Mouse (Mus musculus) lung, embryonic 14.5 days (tissue): ENCODE data around the gene Hcfc1. TPM values are rescaled to one million over a fixed set of nuclear protein-coding genes. Genes with fewer than 3 reads are reported as not detected.

Experiments
- ATAC-seq: fragments of 200-750 bp; cut with Nextera tagmentation; 2 replicates; pipeline ENCODE4 v1.8.0; 2017; ENCODE audit warnings: mild to moderate bottlenecking, moderate TSS enrichment, moderate library complexity; ENCODE audit not compliant: insufficient read depth
- DNase-seq: peaks from one replicate; pipeline ENCODE4 v3.0.0-alpha.2; 2015
- H3K27ac ChIP-seq: fragments of 300-500 bp; sonication (generic); 2 replicates; pipeline ENCODE4 v1.5.1; 2014; ENCODE audit warnings: low read depth, mild to moderate bottlenecking, moderate library complexity
- H3K27me3 ChIP-seq: fragments of 300-500 bp; sonication (generic); 2 replicates; pipeline ENCODE4 v1.6.1; 2014; ENCODE audit warnings: low read length, control low read depth; ENCODE audit not compliant: insufficient read depth
- H3K36me3 ChIP-seq: fragments of 300-500 bp; sonication (generic); 2 replicates; pipeline ENCODE4 v1.6.1; 2014; ENCODE audit warnings: control low read depth; ENCODE audit not compliant: insufficient read depth
- H3K4me1 ChIP-seq: fragments of 300-500 bp; sonication (generic); 2 replicates; pipeline ENCODE4 v1.6.1; 2014; ENCODE audit warnings: antibody characterized with exemption, control low read depth; ENCODE audit not compliant: insufficient read depth
- H3K4me2 ChIP-seq: fragments of 300-500 bp; sonication (generic); 2 replicates; pipeline ENCODE4 v1.6.1; 2014; ENCODE audit warnings: mild to moderate bottlenecking
- H3K4me3 ChIP-seq: fragments of 300-500 bp; sonication (generic); 2 replicates; pipeline ENCODE4 v1.5.1; 2014; ENCODE audit warnings: low read depth, low read length
- H3K9ac ChIP-seq: fragments of 300-500 bp; sonication (generic); 2 replicates; pipeline ENCODE4 v1.6.1; 2014
- H3K9me3 ChIP-seq: fragments of 300-500 bp; sonication (generic); 2 replicates; pipeline ENCODE4 v1.6.1; 2016; ENCODE audit warnings: low read depth, low read length, control low read depth
- CTCF ChIP-seq: IDR thresholded peaks from 2 replicates; pipeline ENCODE4 v1.5.1; 2016; ENCODE audit warnings: antibody characterized with exemption, low read depth
- WGBS: fragments of 180-500 bp; shearing (Covaris S2); extraction: QIAGEN DNeasy Blood & Tissue Kit; methylation state at CpG from one replicate; pipeline ENCODE4 v1.1.7; 2014; 5-methylcytosine and 5-hydroxymethylcytosine counted together
- polyA plus RNA-seq: library from polyadenylated mRNA; unstranded; fragments of >200 nt; fragmentation: Nextera tagmentation; extraction: Ambion mirVana; gene quantifications from 2 replicates; pipeline ENCODE4 v1.2.1, GENCODE M21; 2014

Gene Hcfc1
- polyA plus RNA-seq, 1 experiment from 2014 or later = 81.3 TPM

DNA sequence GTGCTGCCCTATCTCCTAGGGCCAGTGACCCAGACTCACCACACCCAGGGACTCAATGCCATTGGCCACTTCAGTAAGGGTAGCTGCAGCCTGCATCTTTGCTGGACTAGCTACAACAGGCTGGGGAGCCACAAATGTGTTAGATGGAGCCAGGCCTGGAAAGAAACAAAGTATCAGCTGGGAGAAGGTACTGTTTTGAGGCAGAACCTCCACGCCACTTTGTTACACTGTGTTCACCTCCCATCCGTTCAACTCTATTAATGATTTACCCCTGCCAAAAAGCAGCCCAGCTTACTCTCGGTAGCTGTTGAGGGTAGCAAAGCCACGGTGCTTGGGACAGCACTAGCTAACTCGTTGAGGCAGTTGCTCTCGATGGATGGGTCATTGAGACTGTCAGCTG, 19.3 kb downstream of the Hcfc1 start:
- H3K4me1 ChIP-seq = no peaks in the 10 kb centered on the region
- no peak for ATAC-seq
- H3K9ac ChIP-seq = no peak overlapping the region
- H3K9me3 ChIP-seq = no peaks in the 10 kb centered on the region
- WGBS = 77% methylated on average over 6 of the region's 6 CpGs
- no peak overlapping the region for H3K4me3 ChIP-seq
- peaks cover 94% of the 10 kb centered on the region for H3K36me3 ChIP-seq
- DNase-seq = no peak
- no peak for TF ChIP-seq CTCF
- no peak overlapping the region for H3K4me2 ChIP-seq
- H3K27ac ChIP-seq = no peak overlapping the region
- H3K27me3 ChIP-seq = no peaks in the 10 kb centered on the region

DNA sequence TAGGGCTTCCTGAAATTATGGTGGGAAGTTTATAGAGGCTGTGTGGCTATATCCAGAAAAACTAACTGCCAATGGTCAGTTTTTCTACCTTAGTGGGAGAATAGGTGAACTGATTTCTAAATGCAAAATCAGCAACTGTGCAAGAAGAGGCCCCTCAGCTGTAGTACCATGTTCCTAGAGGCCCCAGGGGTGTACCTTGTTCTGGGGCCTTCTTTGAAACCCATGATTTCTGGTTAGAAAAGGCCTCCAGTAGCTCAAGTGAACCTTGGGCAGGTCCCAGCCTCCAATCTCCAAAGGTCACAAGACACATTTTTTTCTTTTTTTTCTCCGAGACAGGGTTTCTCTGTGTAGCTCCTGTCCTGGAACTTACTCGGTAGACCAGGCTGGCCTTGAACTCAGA, 23.9 kb downstream of the Hcfc1 start:
- Histone ChIP-seq H3K4me3 (no peak overlapping the region), H3K27me3 (no peaks in the 10 kb centered on the region), H3K4me2 (no peak overlapping the region), H3K9me3 (no peaks in the 10 kb centered on the region), H3K36me3 (peaks cover 57% of the 10 kb centered on the region), H3K9ac (no peak overlapping the region), H3K4me1 (no peaks in the 10 kb centered on the region), H3K27ac (no peak overlapping the region)
- DNase-seq = no peak
- ATAC-seq = no peak
- TF ChIP-seq CTCF = no peak
- WGBS = 87% methylated on average over 2 of the region's 2 CpGs

DNA sequence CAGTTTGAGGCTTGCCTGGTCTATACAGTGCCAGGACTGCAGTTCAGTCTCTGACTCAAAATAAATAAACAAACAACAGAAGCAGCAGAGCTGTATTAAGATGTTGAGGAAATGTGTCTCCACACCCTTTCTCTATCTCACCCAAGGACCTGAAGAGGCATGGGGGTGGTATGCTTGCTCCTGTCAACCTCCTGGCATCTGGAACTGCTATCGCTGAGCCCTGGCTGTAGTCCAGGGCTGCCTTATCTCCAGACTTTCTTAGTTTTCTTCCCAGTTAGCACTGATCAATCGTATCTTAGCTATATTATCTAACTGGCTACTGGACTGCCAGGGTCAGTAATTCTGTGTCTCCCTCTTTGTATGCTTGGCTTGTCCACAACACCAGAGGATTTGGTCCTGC, 24.3 kb downstream of the Hcfc1 start:
- no peak for DNase-seq
- Histone ChIP-seq H3K9me3 (no peaks in the 10 kb centered on the region), H3K4me2 (no peak overlapping the region), H3K36me3 (peaks cover 53% of the 10 kb centered on the region), H3K9ac (no peak overlapping the region), H3K4me1 (no peaks in the 10 kb centered on the region), H3K4me3 (no peak overlapping the region), H3K27me3 (no peaks in the 10 kb centered on the region), H3K27ac (no peak overlapping the region)
- no peak for ATAC-seq
- 79% methylated on average over 2 of the region's 2 CpGs for WGBS
- no peak for TF ChIP-seq CTCF

DNA sequence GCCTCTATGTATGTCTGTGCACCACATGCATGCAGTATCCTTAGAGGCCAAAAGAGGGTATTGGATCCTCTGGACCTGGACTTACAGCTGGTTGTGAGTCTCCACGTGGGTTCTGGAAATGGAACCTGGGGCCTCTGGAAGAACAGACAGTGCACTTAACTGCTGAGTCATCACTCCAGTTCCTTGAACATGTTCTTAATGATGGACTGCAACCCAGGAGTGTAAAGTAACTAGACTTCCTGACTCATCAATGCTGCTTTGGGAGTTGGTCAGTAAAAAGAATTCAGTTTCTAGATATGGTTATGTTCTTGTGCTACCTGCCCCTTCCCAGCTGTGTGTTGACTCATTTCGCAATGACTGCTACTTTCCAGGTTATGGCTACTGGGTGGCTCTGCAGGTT, 34.3 kb downstream of the Hcfc1 start:
- Histone ChIP-seq H3K36me3 (no peaks in the 10 kb centered on the region), H3K4me1 (no peaks in the 10 kb centered on the region), H3K4me3 (no peak overlapping the region), H3K27ac (no peak overlapping the region), H3K9ac (no peak overlapping the region), H3K4me2 (no peak overlapping the region), H3K9me3 (no peaks in the 10 kb centered on the region), H3K27me3 (no peaks in the 10 kb centered on the region)
- ATAC-seq = no peak
- no peak for TF ChIP-seq CTCF
- DNase-seq = no peak
- WGBS = 74% methylated on average over 2 of the region's 2 CpGs

DNA sequence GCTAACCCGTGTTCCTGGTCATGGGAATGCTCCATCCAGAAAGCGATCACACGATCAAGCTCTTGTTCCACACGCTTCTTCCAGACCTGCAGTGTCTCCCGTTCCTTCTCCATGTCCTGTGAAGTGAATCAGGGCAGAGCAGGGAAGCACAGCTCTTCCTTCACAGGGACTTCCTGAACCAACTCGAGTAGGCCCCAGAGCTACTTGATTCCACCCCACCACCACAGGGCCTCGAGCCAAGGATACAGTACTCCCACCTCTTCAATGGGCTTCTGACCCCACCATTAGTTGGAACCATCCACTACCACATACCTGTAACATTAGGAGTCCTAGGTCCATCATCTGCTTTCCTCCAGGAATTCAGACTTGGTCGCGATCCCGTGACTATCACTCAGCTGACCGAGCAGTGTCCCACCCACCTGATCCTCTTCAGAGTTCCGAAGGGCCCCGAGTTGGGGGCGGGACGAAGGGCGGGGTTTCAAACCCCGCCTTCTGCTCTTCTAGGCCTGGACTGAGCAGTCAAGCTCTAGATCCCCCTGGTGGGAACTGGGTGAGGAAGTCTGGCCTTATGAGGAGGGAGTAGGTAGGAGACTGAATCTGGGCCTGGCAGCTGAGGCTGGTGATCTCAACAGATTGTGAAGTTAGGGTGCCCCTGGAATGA, 35.6 kb downstream of the Hcfc1 start, which contains the start of gene Renbp:
Gene Renbp (minus strand): TSS at position 449 of the 661 bp plus-strand sequence.
- H3K27me3 ChIP-seq = no peaks in the 10 kb centered on the region
- ATAC-seq = peak; percentile 97

DNA sequence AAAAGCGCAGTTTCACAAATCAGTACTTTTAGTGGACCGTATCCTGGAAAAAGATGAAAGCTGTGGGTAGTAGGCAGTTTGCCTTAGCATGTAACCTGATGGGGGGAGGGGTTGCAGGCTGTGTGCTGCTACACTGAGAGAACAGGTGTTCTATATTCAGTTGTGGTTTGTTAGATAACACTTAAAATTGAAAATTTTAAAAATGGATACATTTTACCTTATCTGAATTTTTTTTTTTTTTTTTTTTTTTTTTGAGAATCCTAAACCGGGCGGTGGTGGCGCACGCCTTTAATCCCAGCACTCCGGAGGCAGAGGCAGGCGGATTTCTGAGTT, 43.6 kb downstream of the Hcfc1 start:
- Histone ChIP-seq H3K9me3 (no peaks in the 10 kb centered on the region), H3K27ac (peak overlapping the region; percentile 80; the same call in 1 of the 2 replicates)

More for the DNA sequence above, 35.6 kb downstream of the Hcfc1 start, which contains the start of gene Renbp:
- no peaks in the 10 kb centered on the region for H3K36me3 ChIP-seq
- peak; percentile 41; the same call in 1 of the 2 replicates for TF ChIP-seq CTCF
- peak within 1 kb of the TSS; percentile 29; the same call in 1 of the 2 replicates for H3K9ac ChIP-seq
- peak; percentile 85 for DNase-seq
- no peak within 1 kb of the TSS for H3K27ac ChIP-seq
- peak within 1 kb of the TSS; percentile 54 for H3K4me2 ChIP-seq
- WGBS = 29% methylated on average over 16 of the region's 17 CpGs
- no peaks in the 10 kb centered on the region for H3K9me3 ChIP-seq
- no peaks in the 10 kb centered on the region for H3K4me1 ChIP-seq
- H3K4me3 ChIP-seq = peak within 1 kb of the TSS; percentile 30

DNA sequence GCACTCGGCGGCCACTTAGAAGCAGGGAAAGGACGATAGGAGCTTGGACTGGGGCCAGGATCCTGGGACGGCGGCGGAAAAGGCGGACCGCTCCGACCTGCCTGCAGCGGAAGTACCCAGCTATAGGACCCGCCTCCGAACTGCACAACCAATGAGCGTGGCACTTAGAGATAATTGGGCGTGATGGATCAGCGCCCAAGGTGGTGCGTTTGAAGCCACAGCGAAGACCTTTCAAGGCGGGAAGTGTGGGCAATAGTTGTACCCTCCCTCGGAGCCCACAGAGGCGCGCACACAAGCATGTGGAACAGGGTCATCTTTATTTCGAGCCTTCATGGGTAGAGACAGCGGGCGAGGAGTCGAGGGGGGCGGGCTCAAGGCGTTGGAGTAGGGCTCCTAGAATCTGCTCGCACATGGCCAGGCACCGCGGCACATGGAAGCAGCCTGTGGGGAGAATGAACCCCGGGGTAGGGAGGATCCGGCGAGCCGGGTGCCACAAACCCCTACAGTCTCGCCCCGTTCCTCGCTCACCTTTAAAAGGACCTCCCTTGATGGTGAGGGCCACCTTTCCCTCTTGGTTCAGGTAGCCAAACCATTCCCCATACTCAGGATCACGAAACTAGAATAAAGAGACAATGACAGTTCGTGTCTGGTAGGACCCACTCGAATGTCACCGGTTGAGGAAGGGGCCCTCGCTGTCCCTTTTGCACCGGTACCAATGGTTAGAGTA, 44.2 kb downstream of the Hcfc1 start, which contains the start of the genes Arhgap4 and Naa10:
Gene Arhgap4 (minus strand): TSS at position 48 of the 727 bp plus-strand sequence.
Gene Naa10 (minus strand): TSS at position 122 of the 727 bp plus-strand sequence.
- Histone ChIP-seq H3K36me3 (peaks cover 25% of the 10 kb centered on the region; the same call in 1 of the 2 replicates), H3K4me1 (no peaks in the 10 kb centered on the region), H3K4me3 (peak within 1 kb of the TSS; percentile 53), H3K9ac (peak within 1 kb of the TSS; percentile 64), H3K4me2 (peak within 1 kb of the TSS; percentile 65), H3K27ac (peak within 1 kb of the TSS; percentile 80), H3K9me3 (no peaks in the 10 kb centered on the region), H3K27me3 (no peaks in the 10 kb centered on the region)
- WGBS = 16% methylated on average over 43 of the region's 43 CpGs
- ATAC-seq = peak; percentile 99
- no peak for TF ChIP-seq CTCF
- DNase-seq = peak; percentile 95

More for the DNA sequence above, 43.6 kb downstream of the Hcfc1 start:
- peak overlapping the region; percentile 65 for H3K4me2 ChIP-seq
- no peaks in the 10 kb centered on the region for H3K27me3 ChIP-seq
- DNase-seq = no peak
- 77% methylated on average over 8 of the region's 8 CpGs for WGBS
- no peak for TF ChIP-seq CTCF
- H3K36me3 ChIP-seq = peaks cover 20% of the 10 kb centered on the region; the same call in 1 of the 2 replicates
- peak overlapping the region; percentile 53 for H3K4me3 ChIP-seq
- ATAC-seq = no peak
- no peaks in the 10 kb centered on the region for H3K4me1 ChIP-seq
- peak overlapping the region; percentile 47 for H3K9ac ChIP-seq
